Mouse (Mus musculus) kidney, adult 9 months (tissue): Measurements from ENCODE around the gene Nexn.
"Not testable (repeated sequence)": the region's sequence is repeated elsewhere in the genome, so short reads cannot be mapped to it uniquely, and the experiment has no call there.

ENCODE experiments used
- DNase-seq: peaks from one replicate; pipeline ENCODE4 v3.0.0; 2022

The Nexn gene

DNA sequence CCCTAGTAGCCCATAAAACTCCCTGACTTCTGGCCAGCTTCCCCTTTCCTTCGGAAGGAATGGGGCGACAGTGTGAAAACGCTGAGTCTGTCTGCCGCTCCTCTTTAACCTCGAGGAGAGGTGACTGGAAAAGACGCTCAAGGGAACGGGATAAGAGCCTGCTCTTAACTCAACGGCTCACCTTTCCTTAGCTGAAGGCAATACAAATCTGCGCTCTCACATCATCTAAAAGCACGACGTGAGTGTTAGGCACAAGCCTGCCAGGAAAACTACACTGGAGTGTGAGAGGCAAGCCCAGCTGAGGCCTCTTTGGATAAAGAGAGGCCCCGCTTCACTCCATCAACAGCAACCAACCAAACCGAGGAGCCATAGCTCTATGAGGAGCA is at the start of gene Nexn:
Gene Nexn, minus strand, starts transcription at position 315 of the 386 bp plus-strand sequence.
- no peak for DNase-seq

- DNase-seq = peak; percentile 87
These were observed 49.5 kb upstream of the Nexn start for GRCm38 (mm10) chr3:152315613-152316012.

GRCm38 (mm10) chr3:152314666-152315065 is 48.5 kb upstream of the Nexn start:
- not testable (repeated sequence) for DNase-seq

DNA sequence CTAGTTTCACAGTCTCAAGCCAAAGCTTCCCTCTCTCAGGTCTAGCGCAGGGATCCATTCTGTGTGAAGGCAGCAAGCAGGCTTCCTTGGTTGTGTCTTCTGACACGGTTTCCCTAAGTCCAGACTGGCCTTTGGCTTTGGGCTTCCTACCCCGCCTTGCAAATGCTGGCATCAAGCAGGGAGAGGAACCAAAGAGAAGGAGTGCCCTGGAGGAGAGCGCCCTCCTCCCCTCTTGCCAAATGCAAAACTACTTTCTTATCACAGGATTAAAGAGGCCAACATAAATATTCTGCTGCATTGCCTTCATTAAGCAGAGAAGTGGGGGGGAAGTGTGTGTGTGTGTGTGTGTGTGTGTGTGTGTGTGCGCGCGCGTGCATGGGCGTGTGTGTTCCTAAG is 43.1 kb upstream of the Nexn start:
- no peak for DNase-seq

- no peak for DNase-seq
These were observed 42.5 kb upstream of the Nexn start for GRCm38 (mm10) chr3:152308485-152309249.

- DNase-seq = no peak
These were observed 39.8 kb upstream of the Nexn start for GRCm38 (mm10) chr3:152305971-152306370.

GRCm38 (mm10) chr3:152305080-152305479 is 38.9 kb upstream of the Nexn start:
- no peak for DNase-seq

DNA sequence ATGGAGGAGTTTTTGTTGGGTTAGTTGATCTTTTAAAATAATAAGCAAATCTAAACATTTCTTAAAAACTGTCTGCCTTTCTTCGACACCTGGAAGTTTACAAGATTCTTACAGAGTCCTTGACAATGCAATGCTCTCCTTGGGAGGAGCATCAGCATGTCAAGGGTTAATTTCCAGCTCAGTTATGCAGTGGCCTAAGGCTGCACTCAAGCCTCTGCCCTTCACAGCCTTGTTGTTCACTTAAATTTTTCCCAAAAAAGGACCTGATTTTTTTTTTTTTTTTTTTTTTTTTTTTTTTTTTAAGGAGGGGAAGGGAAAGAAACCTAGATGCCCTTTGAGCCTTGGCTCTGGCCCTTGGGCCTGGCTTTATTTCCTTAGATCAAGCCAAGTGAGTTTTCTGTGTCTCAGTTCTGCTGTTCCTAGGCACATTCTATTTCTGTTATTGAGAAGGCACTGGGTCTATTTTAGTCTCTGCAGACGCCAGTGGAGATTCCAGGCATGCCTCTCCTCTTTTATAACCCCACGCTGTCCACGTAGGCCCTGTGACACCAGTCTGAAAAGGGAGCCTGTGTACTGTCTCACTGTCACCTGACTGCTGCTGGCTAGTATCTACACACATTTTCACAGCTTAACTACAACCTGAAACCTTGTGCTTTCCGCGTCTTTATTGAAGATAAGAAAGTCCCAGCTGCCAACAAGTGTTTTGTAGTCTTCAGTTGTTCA is 38.1 kb upstream of the Nexn start:
- DNase-seq = peak; percentile 42

DNA sequence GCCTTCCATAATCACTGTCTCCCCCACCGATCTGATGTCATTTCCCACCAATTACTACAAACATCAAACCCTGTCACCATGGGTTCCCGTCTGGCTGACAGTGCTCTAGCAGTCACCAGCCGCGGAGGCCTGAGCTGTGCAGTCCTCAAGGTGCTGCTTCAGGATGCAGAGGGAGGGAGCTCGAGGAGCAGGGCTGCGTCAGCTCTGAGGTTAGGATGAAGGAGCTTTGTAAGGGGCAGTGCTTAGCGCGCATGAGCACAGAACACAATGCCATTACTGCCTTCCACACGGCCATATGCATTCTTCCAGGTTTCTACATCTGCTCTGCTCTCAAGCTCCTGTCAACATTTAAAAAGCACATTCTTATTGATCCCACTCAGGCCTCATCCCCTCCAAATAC is 36.8 kb upstream of the Nexn start:
- DNase-seq = no peak

GRCm38 (mm10) chr3:152300376-152301337 is 34.5 kb upstream of the Nexn start:
- DNase-seq = no peak

DNA sequence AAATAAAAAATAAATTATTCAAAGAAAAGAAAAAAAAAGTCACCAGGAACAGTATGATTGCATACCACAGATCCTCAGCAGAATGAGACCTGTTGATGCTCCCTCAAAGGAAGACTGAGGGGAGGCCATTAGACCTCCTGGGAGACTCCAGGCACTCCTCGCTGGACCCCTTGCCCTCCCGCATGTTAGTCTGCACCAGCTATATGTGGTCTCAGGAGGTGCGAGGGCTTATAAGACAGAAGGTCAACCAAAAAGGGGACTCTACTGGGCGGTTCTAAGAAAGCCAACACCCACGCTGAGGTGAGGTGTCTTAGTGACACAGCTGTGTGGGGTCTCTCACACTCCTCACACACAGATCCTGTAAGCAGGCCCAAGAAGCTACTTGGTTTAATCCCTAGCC is 29.7 kb upstream of the Nexn start:
- DNase-seq = no peak

- DNase-seq = no peak
These were observed 28.2 kb upstream of the Nexn start for GRCm38 (mm10) chr3:152294400-152294799.

DNA sequence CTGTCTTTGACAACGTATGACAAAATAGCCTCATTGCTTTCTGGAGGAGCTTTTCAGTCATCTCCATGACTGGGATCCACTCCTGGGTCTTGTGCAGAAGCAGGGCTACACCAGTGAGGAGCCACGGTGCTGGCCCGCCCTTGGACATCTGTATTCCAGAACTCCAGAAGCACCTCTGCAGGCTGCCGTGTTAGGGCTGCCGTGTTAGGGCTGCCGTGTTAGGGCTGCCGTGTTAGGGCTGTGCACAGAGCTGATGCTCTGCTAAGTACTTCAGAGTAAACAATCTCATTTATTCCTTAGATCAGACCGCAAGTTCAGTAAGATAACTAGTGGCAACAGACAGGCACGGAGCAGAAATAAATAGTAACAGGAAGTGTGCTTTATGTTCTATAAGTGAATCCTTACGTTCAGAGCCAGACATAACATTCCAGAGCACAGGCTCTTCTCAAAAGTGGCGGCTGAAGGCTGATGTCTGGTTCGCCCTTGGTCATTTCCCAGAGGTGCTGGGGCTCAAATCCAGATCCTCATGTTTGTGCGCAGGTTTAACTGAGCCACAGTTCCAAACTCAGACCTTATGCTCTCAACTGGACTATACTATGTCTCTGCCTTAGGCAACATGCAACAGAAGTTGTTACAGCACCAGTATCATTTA is 27.5 kb upstream of the Nexn start:
- no peak for DNase-seq

DNA sequence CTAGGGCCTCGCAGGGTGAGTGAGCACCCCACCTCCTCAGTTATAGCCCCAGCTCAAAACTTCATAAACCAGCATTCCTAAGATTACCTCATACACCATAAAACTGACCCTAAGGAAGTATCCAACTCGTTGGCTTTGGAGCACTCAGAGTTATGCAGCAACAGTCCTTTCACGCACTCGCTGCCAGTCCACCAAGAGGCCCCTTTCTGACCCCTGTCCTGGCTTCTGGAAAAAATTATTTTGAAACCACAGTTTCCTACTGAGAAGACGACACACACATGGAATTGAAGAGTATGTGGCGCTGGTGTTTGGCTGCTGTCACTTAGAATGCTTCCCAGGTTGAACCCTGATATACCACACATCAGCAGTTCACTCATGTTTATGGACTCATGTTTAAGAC is 25.7 kb upstream of the Nexn start:
- DNase-seq = no peak

DNA sequence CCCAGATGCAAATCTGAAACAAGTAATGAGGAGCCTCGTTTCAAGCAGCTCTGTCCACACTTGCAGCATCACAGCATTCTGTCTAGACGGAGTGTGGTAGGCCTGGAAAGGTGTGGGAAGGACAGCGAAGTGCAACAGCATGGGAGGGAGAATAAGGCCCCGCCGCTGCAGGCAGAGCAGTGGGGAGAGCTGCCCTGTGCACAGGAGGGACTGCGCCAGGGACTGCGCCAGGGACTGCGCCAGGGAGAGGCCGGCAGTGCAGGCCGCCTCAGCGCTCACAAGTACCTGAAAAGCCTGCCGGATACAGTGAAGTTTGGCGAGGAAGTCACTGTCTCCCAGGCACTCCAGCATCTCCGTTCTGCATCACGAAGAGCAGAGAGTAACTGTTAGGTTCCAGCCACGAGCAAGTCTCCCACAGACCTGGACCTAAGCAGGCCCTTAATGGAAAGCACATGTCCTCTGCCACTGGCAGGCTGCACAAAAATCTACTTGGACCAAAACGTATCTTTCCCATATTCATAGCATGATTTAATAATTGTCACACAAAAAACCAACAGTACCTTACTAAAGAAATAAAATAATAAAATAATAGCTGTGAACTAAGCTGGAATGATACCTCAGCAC is 24.1 kb upstream of the Nexn start:
- no peak for DNase-seq

DNA sequence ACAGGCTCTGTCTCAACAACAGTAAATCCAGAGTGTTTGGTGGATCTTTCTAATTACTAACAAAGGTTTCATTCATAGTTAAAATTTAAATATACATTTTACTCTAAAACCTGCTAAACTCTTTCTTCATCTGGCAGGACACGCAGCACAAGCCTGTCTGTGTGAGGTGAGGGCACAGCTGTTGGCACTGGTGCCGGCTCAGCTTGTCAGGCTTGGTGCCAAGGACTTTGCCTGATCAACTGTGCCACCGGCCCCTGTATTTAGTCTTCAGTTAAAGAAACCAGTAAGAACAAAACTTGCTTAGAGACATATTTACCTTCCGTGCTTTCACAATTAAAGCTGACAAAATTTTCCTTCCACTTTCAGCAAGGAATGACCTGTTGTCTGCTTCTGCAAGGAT is 22.6 kb upstream of the Nexn start:
- peak; percentile 51 for DNase-seq

- DNase-seq = no peak
These were observed 22.1 kb upstream of the Nexn start for GRCm38 (mm10) chr3:152288276-152288675.

DNA sequence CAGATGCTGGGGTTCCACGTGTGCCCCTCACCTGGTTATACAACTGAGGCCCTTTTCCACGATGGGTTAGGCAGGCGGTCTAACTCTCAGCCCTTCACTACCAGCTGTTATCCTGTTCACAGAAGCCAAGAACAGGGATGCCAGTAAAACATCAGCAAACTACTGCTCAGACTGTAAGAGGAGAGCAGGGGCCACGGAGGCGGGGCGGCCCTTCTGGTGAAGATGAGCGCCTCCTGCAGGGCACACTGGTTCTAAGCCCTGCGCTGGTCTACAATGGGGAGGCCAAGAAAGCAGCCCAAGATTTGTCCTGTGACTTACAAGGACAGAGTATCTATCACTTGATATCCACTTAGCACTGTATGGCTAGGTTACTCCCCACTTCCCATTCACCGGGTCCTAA is 21.7 kb upstream of the Nexn start:
- no peak for DNase-seq

GRCm38 (mm10) chr3:152284759-152285158 is 18.6 kb upstream of the Nexn start:
- no peak for DNase-seq

- DNase-seq = no peak
These were observed 18.2 kb upstream of the Nexn start for GRCm38 (mm10) chr3:152284306-152284705.

GRCm38 (mm10) chr3:152282126-152282525 is 16.0 kb upstream of the Nexn start:
- DNase-seq = no peak

GRCm38 (mm10) chr3:152278431-152278830 is 12.3 kb upstream of the Nexn start:
- no peak for DNase-seq
